Mouse (Mus musculus) E14TG2a.4 (cell line): Measurements from ENCODE around the gene A730061H03Rik.

Experiments
- CTCF ChIP-seq: conservative IDR thresholded peaks from 2 replicates; pipeline ENCODE4 v1.5.1; 2014; ENCODE audit warnings: low read length
- NANOG ChIP-seq: IDR thresholded peaks from 2 replicates; pipeline ENCODE4 v1.6.1; 2014; ENCODE audit warnings: borderline replicate concordance, low read length, mixed read lengths
- POU5F1 ChIP-seq: IDR thresholded peaks from 2 replicates; pipeline ENCODE4 v1.6.1; 2014; ENCODE audit warnings: low read length, borderline replicate concordance

DNA sequence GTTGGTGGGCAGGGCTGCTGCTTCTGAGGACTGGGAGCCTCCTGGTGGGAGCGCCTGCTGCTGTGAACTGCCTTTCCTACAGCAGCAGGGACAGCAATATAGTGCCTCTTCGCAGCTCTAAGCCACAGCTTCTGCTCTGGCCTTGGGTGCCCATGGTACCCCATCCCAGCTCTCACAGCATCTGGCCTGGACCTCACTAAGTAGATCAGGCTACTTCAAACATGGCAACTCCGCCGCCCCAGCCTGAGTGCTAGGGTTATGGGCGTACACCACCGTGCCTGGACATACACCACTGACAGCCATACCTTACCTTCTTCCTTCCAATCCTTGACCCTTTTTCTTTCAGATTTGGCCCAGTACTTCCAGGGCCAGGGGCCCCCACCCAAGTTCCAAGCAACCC, 48.1 kb upstream of the A730061H03Rik start:
- TF ChIP-seq CTCF, result no peak
- TF ChIP-seq POU5F1, result no peak
- TF ChIP-seq NANOG, result no peak
